Comparison of ENCODE assay signal across 9 mouse cellular contexts in genomic region chr9:124033345-124033744, GRCm38 (mm10). TPM values are rescaled to one million over a fixed set of nuclear protein-coding genes. Genes with fewer than 3 reads are reported as not detected.
A peak's percentile ranks its signal among the peaks of the same experiment; 100 is the strongest.
DNase-seq lines count a peak whose midpoint lies in the region; ATAC-seq and TF ChIP-seq lines count a peak whose summit lies in the region.
"Had no signal": no experiment of that assay in that cellular context is flagged by ENCODE, and none has a peak within 500 bp of the region (broad histone marks: within the 10 kb centered on the region; RNA-seq: fewer than 3 reads in every experiment).

No protein-coding gene starts in this region.

- ATAC-seq in Patski: no peak
- peak; percentile 89 for ATAC-seq in erythroblast, adult 5-6 weeks (replicated peaks; ENCODE audit: low FRiP score, poor library complexity, severe bottlenecking)

- H3K27ac ChIP-seq in left cerebral cortex, adult 2 months: no peak overlapping the region

- no peaks in the 10 kb centered on the region for H3K27me3 ChIP-seq in Patski

- intact Hi-C loops in left cerebral cortex, adult 2 months (cut with DNase I): no loop called here

- POLR2A ChIA-PET in Patski (lab: Charles Lee): no interaction called here

- DNase-seq in left cerebral cortex, adult 2 months (ENCODE audit: extremely low spot score in 1 of 2, low spot score in 2 of 2): no peak
- no peak for DNase-seq in left cerebral cortex, adult 8-10 months (ENCODE audit: low spot score in 2 of 2)
- DNase-seq in Patski (ENCODE audit: low read depth, low spot score): no peak
- DNase-seq in lung, postnatal 25 days (ENCODE audit: low spot score): peak; percentile 58
- DNase-seq in cerebellum, postnatal 36 days: no peak
- DNase-seq in right cerebral cortex, postnatal 4 days: no peak
- no peak for DNase-seq in frontal cortex, adult 2 months (ENCODE audit: extremely low spot score in 1 of 2, low spot score in 1 of 2)

- peak; percentile 21 for TF ChIP-seq CTCF in left cerebral cortex, adult 2 months (IDR thresholded peaks at IDR 0.05)
- peak; percentile 52 for TF ChIP-seq CTCF in Patski (IDR thresholded peaks at IDR 0.05)

- H3K4me3 ChIP-seq in left cerebral cortex, adult 2 months: no peak overlapping the region
- H3K4me3 ChIP-seq: erythroblast, embryonic 14.5 days had no signal

- CTCF ChIA-PET in Patski (lab: Charles Lee): no interaction called here

- in situ Hi-C loops in Patski (cut with MboI; ENCODE audit: low pct_unique_long_range_greater_than_20kb): no loop called here

RNA-seq across cellular contexts. Expression of gene Ccr3, which starts 11.6 kb away (rescaled TPM):
- not detected for total RNA-seq in left cerebral cortex, adult 2 months (2021)
- total RNA-seq in left cerebral cortex, adult 8-10 months (2022): not detected
- polyA plus RNA-seq in Patski (2021): not detected
- 25.5 and 33.2 TPM in 2 replicates for total RNA-seq in erythroblast, adult 5-6 weeks (2015; ENCODE audit: low replicate concordance)
- 15.9 and 17.4 TPM in 2 replicates for total RNA-seq in erythroblast, adult 5-6 weeks (2017; ENCODE audit: low replicate concordance)
- polyA plus RNA-seq in frontal cortex, adult 2 months (2012; rRNA removed): 0.04 TPM in 2 replicates
- polyA plus RNA-seq: erythroblast, embryonic 14.5 days had no signal

RNA-seq across cellular contexts. Expression of gene Ccr1l1, which starts 55.1 kb away (rescaled TPM):
- not detected for total RNA-seq in left cerebral cortex, adult 2 months (2021)
- not detected for total RNA-seq in left cerebral cortex, adult 8-10 months (2022)
- polyA plus RNA-seq in Patski (2021): not detected
- total RNA-seq in erythroblast, adult 5-6 weeks (2015; ENCODE audit: low replicate concordance): not detected in 2 replicates
- total RNA-seq in erythroblast, adult 5-6 weeks (2017; ENCODE audit: low replicate concordance): 1.4 and 1.6 TPM in 2 replicates
- 0.23 TPM in 1 of 2 replicates, not detected in the other for polyA plus RNA-seq in frontal cortex, adult 2 months (2012; rRNA removed)
- polyA plus RNA-seq: erythroblast, embryonic 14.5 days had no signal

Comparison
In these comparisons a context has a peak if more than half of its experiments do, and no peak if none do; other contexts are left out.
1. RNA of gene Ccr3, which starts 11.6 kb away (total RNA-seq): 15.9 to 33.2 TPM in erythroblast, adult 5-6 weeks; not detected in left cerebral cortex, adult 2 months and not detected in left cerebral cortex, adult 8-10 months; every median in the first group is over 10 times any median in the second.